Mouse (Mus musculus) stomach, postnatal 0 days (tissue): ENCODE results near the gene Car8.

Experiments
- CTCF ChIP-seq: IDR thresholded peaks from 2 replicates; pipeline ENCODE4 v1.5.1; 2016; ENCODE audit warnings: antibody characterized with exemption, low read depth, mild to moderate bottlenecking, moderate library complexity
- EP300 ChIP-seq: optimal IDR thresholded peaks from 2 replicates; pipeline ENCODE3; 2016; ENCODE audit warnings: antibody characterized with exemption

DNA sequence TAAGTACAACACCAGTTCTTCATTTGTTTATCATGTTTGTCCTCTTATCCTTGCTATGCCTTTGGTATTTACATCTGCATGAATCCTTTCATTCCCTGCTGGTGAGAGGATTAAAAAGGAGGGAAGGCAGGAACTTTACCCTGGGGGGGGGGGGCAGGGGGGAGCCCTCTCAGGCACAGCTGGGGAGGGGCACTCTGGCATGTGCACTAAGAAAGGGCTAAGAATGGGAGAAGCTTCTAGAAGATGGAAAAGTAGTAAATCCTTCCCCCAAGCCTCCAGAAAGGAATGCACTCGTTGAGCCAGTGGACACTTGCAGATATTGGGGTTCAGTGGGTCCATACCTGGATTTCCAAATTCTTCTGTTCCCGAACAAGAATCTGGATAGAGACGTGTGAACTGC is 141.2 kb downstream of the Car8 start:
- no peak for TF ChIP-seq CTCF
- no peak for TF ChIP-seq EP300
